Mouse (Mus musculus): ENCODE measurements around the gene Hprt.

DNA sequence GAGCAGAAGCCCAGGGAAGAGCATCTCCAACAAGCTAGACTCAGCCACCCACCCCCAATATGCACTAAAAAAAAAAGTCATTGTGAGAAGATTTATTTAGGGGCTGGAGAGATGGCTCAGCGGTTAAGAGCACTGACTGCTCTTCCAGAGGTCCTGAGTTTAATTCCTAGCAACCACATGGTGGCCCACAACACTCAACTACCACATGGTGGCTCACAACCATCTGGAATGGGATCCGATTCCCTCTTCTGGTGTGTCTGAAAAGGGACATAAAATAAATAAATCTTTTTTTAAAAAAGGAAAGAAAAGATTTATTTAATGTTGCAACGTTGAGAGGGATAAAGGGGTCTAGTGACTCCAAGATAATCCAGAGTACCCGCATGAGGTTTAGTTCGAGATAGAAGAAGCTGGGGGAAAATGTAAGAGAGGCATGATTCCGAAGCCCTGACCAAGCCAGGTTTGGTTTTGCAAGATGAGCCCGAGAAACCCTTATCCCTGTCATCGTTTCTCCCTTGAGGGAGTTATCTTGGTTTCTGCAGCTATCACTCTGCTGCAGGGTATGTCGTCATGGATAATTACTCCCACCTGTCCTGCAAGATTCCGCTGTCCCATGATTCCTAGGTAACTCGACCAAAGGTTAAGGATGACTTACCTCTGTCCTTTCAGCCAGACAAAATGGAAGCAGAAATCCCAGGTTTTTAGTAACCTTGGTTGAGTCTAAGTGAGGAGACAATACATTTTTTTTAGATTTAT, 37.7 kb downstream of the Hprt start:
- no peak for TF ChIP-seq CTCF (IDR thresholded peaks at IDR 0.05; ENCODE audit: control insufficient read depth, insufficient read depth, insufficient replicate concordance, low read depth, low read length)
- no peak for TF ChIP-seq POLR2A (IDR thresholded peaks at IDR 0.05; ENCODE audit: control insufficient read depth, low read depth, low read length)

Data from testis, adult 2 months (tissue).